19 mouse cellular contexts compared by ENCODE assay signal in genomic region chr9:124412921-124413320, GRCm38 (mm10).
DNase-seq lines count a peak whose midpoint lies in the region; ATAC-seq lines count a peak whose summit lies in the region.
"Had no signal": no experiment of that assay in that cellular context is flagged by ENCODE, and none has a peak within 500 bp of the region (broad histone marks: within the 10 kb centered on the region; RNA-seq: fewer than 3 reads in every experiment).

No protein-coding gene starts in this region.

- peak; percentile 66 for ATAC-seq in activated CD4-positive, CD25-positive, alpha-beta regulatory T cell, adult 4 months
- ATAC-seq: forebrain, embryonic 14.5 days; forebrain, postnatal 0 days; intestine, embryonic 16.5 days; Patski had no signal

- peak; percentile 64 for DNase-seq in thymus, postnatal 0 days (ENCODE audit: low spot score)
- DNase-seq in thymus, postnatal 36 days = no peak
- peak; percentile 62 for DNase-seq in naive thymus-derived CD4-positive, alpha-beta T cell, adult 2 months (ENCODE audit: low read depth)
- DNase-seq in left cerebral cortex, adult 9 months (ENCODE audit: low spot score in 2 of 2) = no peak
- DNase-seq in adrenal gland, postnatal 25 days = no peak
- DNase-seq: adrenal gland, adult 2 months; adrenal gland, postnatal 36 days; B cell, adult 2 months; cerebellum, adult 18-20 months; cerebellum, adult 9-10 months; cerebellum, postnatal 14 days; forebrain, postnatal 0 days; gastrocnemius, adult 2 months; gastrocnemius, postnatal 14 days; heart, adult 11 months had no signal

Comparison
In these comparisons a context has a peak if more than half of its experiments do, and no peak if none do; other contexts are left out.
1. DNase-seq: peak in thymus, postnatal 0 days (single experiment) and naive thymus-derived CD4-positive, alpha-beta T cell, adult 2 months (single experiment); none in thymus, postnatal 36 days (0 of 2), left cerebral cortex, adult 9 months (0 of 2) and adrenal gland, postnatal 25 days (single experiment).